Mouse (Mus musculus): ENCODE measurements around the gene Gm3646. TPM values are rescaled to one million over a fixed set of nuclear protein-coding genes. Genes with fewer than 3 reads are reported as not detected.

Gm3646 gene
- polyA plus RNA-seq (2015; fragmentation: Nextera tagmentation; extraction: Ambion mirVana), result not detected in 2 replicates

GRCm38 (mm10) chr1:39805243-39805979 lies at the start of gene Gm3646:
TSS of gene Gm3646 (minus strand) at chr1:39805332.
- no peak within 1 kb of the TSS for H3K9ac ChIP-seq (ENCODE audit: low read depth, low read length)
- no peaks in the 10 kb centered on the region for H3K27me3 ChIP-seq (ENCODE audit: control insufficient read depth, insufficient read depth, low read depth, low read length)
- no peak within 1 kb of the TSS for H3K27ac ChIP-seq (ENCODE audit: low read length)
- no peaks in the 10 kb centered on the region for H3K36me3 ChIP-seq (ENCODE audit: control insufficient read depth, insufficient read depth, low read length)
- H3K4me2 ChIP-seq (ENCODE audit: low read length), result no peak within 1 kb of the TSS
- H3K4me1 ChIP-seq (ENCODE audit: control insufficient read depth, insufficient read depth, low read length), result 0 out of 2 replicates have a peak, but pooled peaks cover 4% of the 10 kb centered on the region
- no peak within 1 kb of the TSS for H3K4me3 ChIP-seq (ENCODE audit: low read depth, low read length)
- H3K9me3 ChIP-seq (replicated peaks; ENCODE audit: control insufficient read depth, low read length, poor library complexity, severe bottlenecking), result no peaks in the 10 kb centered on the region
- ATAC-seq, result peak; percentile 68; the same call in 1 of the 2 replicates
- 52% methylated on average over 4 of the region's 4 CpGs for WGBS

- Histone ChIP-seq H3K9ac (ENCODE audit: low read depth, low read length) (no peak overlapping the region), H3K27ac (ENCODE audit: low read length) (no peak overlapping the region), H3K4me1 (ENCODE audit: control insufficient read depth, insufficient read depth, low read length) (no peaks in the 10 kb centered on the region), H3K36me3 (ENCODE audit: control insufficient read depth, insufficient read depth, low read length) (no peaks in the 10 kb centered on the region), H3K9me3 (replicated peaks; ENCODE audit: control insufficient read depth, low read length, poor library complexity, severe bottlenecking) (no peaks in the 10 kb centered on the region), H3K4me3 (ENCODE audit: low read depth, low read length) (no peak overlapping the region), H3K27me3 (ENCODE audit: control insufficient read depth, insufficient read depth, low read depth, low read length) (no peaks in the 10 kb centered on the region), H3K4me2 (ENCODE audit: low read length) (no peak overlapping the region)
- ATAC-seq, result no peak
- WGBS, result 82% methylated on average over 7 of the region's 7 CpGs
Measured at GRCm38 (mm10) chr1:39847066-39847465, 41.9 kb upstream of the Gm3646 start.

- Histone ChIP-seq H3K27me3 (ENCODE audit: control insufficient read depth, insufficient read depth, low read depth, low read length) (no peaks in the 10 kb centered on the region), H3K9me3 (replicated peaks; ENCODE audit: control insufficient read depth, low read length, poor library complexity, severe bottlenecking) (no peaks in the 10 kb centered on the region), H3K4me3 (ENCODE audit: low read depth, low read length) (no peak overlapping the region), H3K9ac (ENCODE audit: low read depth, low read length) (no peak overlapping the region), H3K36me3 (ENCODE audit: control insufficient read depth, insufficient read depth, low read length) (no peaks in the 10 kb centered on the region), H3K27ac (ENCODE audit: low read length) (no peak overlapping the region), H3K4me1 (ENCODE audit: control insufficient read depth, insufficient read depth, low read length) (no peaks in the 10 kb centered on the region), H3K4me2 (ENCODE audit: low read length) (no peak overlapping the region)
- ATAC-seq, result no peak
- WGBS, result 75% methylated on average over 4 of the region's 4 CpGs
Measured at GRCm38 (mm10) chr1:39846031-39846550, 41.0 kb upstream of the Gm3646 start.

GRCm38 (mm10) chr1:39843328-39843727 lies 38.2 kb upstream of the Gm3646 start:
- no peak overlapping the region for H3K4me3 ChIP-seq (ENCODE audit: low read depth, low read length)
- no peak overlapping the region for H3K9ac ChIP-seq (ENCODE audit: low read depth, low read length)
- no peaks in the 10 kb centered on the region for H3K27me3 ChIP-seq (ENCODE audit: control insufficient read depth, insufficient read depth, low read depth, low read length)
- no peak overlapping the region for H3K27ac ChIP-seq (ENCODE audit: low read length)
- no peak for ATAC-seq
- no peak overlapping the region for H3K4me2 ChIP-seq (ENCODE audit: low read length)
- WGBS, result 76% methylated on average over 5 of the region's 5 CpGs
- no peaks in the 10 kb centered on the region for H3K9me3 ChIP-seq (replicated peaks; ENCODE audit: control insufficient read depth, low read length, poor library complexity, severe bottlenecking)
- peaks cover 11% of the 10 kb centered on the region for H3K4me1 ChIP-seq (ENCODE audit: control insufficient read depth, insufficient read depth, low read length)
- no peaks in the 10 kb centered on the region for H3K36me3 ChIP-seq (ENCODE audit: control insufficient read depth, insufficient read depth, low read length)

- WGBS, result 91% methylated on average over 14 of the region's 14 CpGs
- Histone ChIP-seq H3K4me3 (ENCODE audit: low read depth, low read length) (no peak overlapping the region), H3K27me3 (ENCODE audit: control insufficient read depth, insufficient read depth, low read depth, low read length) (no peaks in the 10 kb centered on the region), H3K27ac (ENCODE audit: low read length) (no peak overlapping the region), H3K4me2 (ENCODE audit: low read length) (no peak overlapping the region), H3K9me3 (replicated peaks; ENCODE audit: control insufficient read depth, low read length, poor library complexity, severe bottlenecking) (no peaks in the 10 kb centered on the region), H3K9ac (ENCODE audit: low read depth, low read length) (no peak overlapping the region), H3K36me3 (ENCODE audit: control insufficient read depth, insufficient read depth, low read length) (no peaks in the 10 kb centered on the region), H3K4me1 (ENCODE audit: control insufficient read depth, insufficient read depth, low read length) (peaks cover 11% of the 10 kb centered on the region)
- no peak for ATAC-seq
Measured at GRCm38 (mm10) chr1:39842218-39843007, 37.3 kb upstream of the Gm3646 start.

- H3K4me3 ChIP-seq (ENCODE audit: low read depth, low read length), result no peak overlapping the region
- no peaks in the 10 kb centered on the region for H3K9me3 ChIP-seq (replicated peaks; ENCODE audit: control insufficient read depth, low read length, poor library complexity, severe bottlenecking)
- no peaks in the 10 kb centered on the region for H3K27me3 ChIP-seq (ENCODE audit: control insufficient read depth, insufficient read depth, low read depth, low read length)
- H3K27ac ChIP-seq (ENCODE audit: low read length), result no peak overlapping the region
- ATAC-seq, result no peak
- H3K4me2 ChIP-seq (ENCODE audit: low read length), result no peak overlapping the region
- no peaks in the 10 kb centered on the region for H3K36me3 ChIP-seq (ENCODE audit: control insufficient read depth, insufficient read depth, low read length)
- 58% methylated on average over 4 of the region's 4 CpGs for WGBS
- H3K4me1 ChIP-seq (ENCODE audit: control insufficient read depth, insufficient read depth, low read length), result peaks cover 11% of the 10 kb centered on the region
- H3K9ac ChIP-seq (ENCODE audit: low read depth, low read length), result no peak overlapping the region
Measured at GRCm38 (mm10) chr1:39840856-39841255, 35.7 kb upstream of the Gm3646 start.

GRCm38 (mm10) chr1:39839838-39840237 lies 34.7 kb upstream of the Gm3646 start:
- Histone ChIP-seq H3K9me3 (replicated peaks; ENCODE audit: control insufficient read depth, low read length, poor library complexity, severe bottlenecking) (no peaks in the 10 kb centered on the region), H3K27ac (ENCODE audit: low read length) (no peak overlapping the region)

GRCm38 (mm10) chr1:39839217-39839616 lies 34.1 kb upstream of the Gm3646 start:
- ATAC-seq, result peak; percentile 75; the same call in 1 of the 2 replicates
- Histone ChIP-seq H3K9ac (ENCODE audit: low read depth, low read length) (no peak overlapping the region), H3K9me3 (replicated peaks; ENCODE audit: control insufficient read depth, low read length, poor library complexity, severe bottlenecking) (no peaks in the 10 kb centered on the region), H3K27ac (ENCODE audit: low read length) (peak overlapping the region; percentile 68), H3K4me2 (ENCODE audit: low read length) (peak overlapping the region; percentile 13; the same call in 1 of the 2 replicates), H3K4me1 (ENCODE audit: control insufficient read depth, insufficient read depth, low read length) (peaks cover 11% of the 10 kb centered on the region), H3K36me3 (ENCODE audit: control insufficient read depth, insufficient read depth, low read length) (no peaks in the 10 kb centered on the region), H3K27me3 (ENCODE audit: control insufficient read depth, insufficient read depth, low read depth, low read length) (no peaks in the 10 kb centered on the region), H3K4me3 (ENCODE audit: low read depth, low read length) (no peak overlapping the region)
- 32% methylated on average over 10 of the region's 10 CpGs for WGBS

More at GRCm38 (mm10) chr1:39839838-39840237, 34.7 kb upstream of the Gm3646 start:
- Histone ChIP-seq H3K9ac (ENCODE audit: low read depth, low read length) (no peak overlapping the region), H3K27me3 (ENCODE audit: control insufficient read depth, insufficient read depth, low read depth, low read length) (no peaks in the 10 kb centered on the region), H3K36me3 (ENCODE audit: control insufficient read depth, insufficient read depth, low read length) (no peaks in the 10 kb centered on the region), H3K4me3 (ENCODE audit: low read depth, low read length) (no peak overlapping the region), H3K4me2 (ENCODE audit: low read length) (no peak overlapping the region), H3K4me1 (ENCODE audit: control insufficient read depth, insufficient read depth, low read length) (peaks cover 11% of the 10 kb centered on the region)
- ATAC-seq, result no peak
- WGBS, result 63% methylated on average over 8 of the region's 8 CpGs

Data from midbrain, embryonic 16.5 days (tissue).